Mouse (Mus musculus) hindbrain, embryonic 11.5 days (tissue): ENCODE results near the gene Gm43738. TPM values are rescaled to one million over a fixed set of nuclear protein-coding genes. Genes with fewer than 3 reads are reported as not detected.

Source experiments
- ATAC-seq: fragments of 200-750 bp; cut with Nextera tagmentation; 2 replicates; pipeline ENCODE4 v1.8.0; 2017; ENCODE audit warnings: mild to moderate bottlenecking, moderate TSS enrichment, moderate library complexity; ENCODE audit not compliant: low FRiP score
- DNase-seq: peaks from one replicate; pipeline ENCODE4 v3.0.0-alpha.2; 2015; ENCODE audit warnings: low spot score
- H3K27ac ChIP-seq: fragments of 300-500 bp; sonication (generic); 2 replicates; pipeline ENCODE4 v1.5.1; 2014; ENCODE audit warnings: mild to moderate bottlenecking, low read depth, low read length
- H3K27me3 ChIP-seq: fragments of 300-500 bp; sonication (generic); 2 replicates; pipeline ENCODE4 v1.6.1; 2014; ENCODE audit warnings: mild to moderate bottlenecking, low read length, moderate library complexity, mixed read lengths; ENCODE audit not compliant: control insufficient read depth, insufficient read depth
- H3K36me3 ChIP-seq: fragments of 300-500 bp; sonication (generic); 2 replicates; pipeline ENCODE4 v1.6.1; 2014; ENCODE audit warnings: mild to moderate bottlenecking, low read length, moderate library complexity, mixed read lengths; ENCODE audit not compliant: control insufficient read depth, insufficient read depth
- H3K4me1 ChIP-seq: fragments of 300-500 bp; sonication (generic); replicated peaks from 2 replicates; pipeline ENCODE4 v1.6.1; 2014; ENCODE audit warnings: low read length, mixed read lengths; ENCODE audit not compliant: control insufficient read depth, insufficient read depth
- H3K4me2 ChIP-seq: fragments of 300-500 bp; sonication (generic); replicated peaks from 2 replicates; pipeline ENCODE4 v1.6.1; 2014; ENCODE audit warnings: mild to moderate bottlenecking, low read depth, low read length
- H3K4me3 ChIP-seq: fragments of 300-500 bp; sonication (generic); 2 replicates; pipeline ENCODE4 v1.5.1; 2014; ENCODE audit warnings: low read depth, low read length
- H3K9ac ChIP-seq: fragments of 300-500 bp; sonication (generic); 2 replicates; pipeline ENCODE4 v1.6.1; 2014; ENCODE audit warnings: low read depth, low read length
- H3K9me3 ChIP-seq: fragments of 300-500 bp; sonication (generic); 2 replicates; pipeline ENCODE4 v1.6.1; 2016; ENCODE audit warnings: low read length; ENCODE audit not compliant: control insufficient read depth
- WGBS: fragments of 180-500 bp; shearing (Covaris S2); extraction: QIAGEN DNeasy Blood & Tissue Kit; methylation state at CpG from one replicate; pipeline ENCODE4 v1.1.7; 2014; 5-methylcytosine and 5-hydroxymethylcytosine counted together
- polyA plus RNA-seq: library from polyadenylated mRNA; unstranded; fragments of >200 nt; fragmentation: Nextera tagmentation; extraction: Ambion mirVana; gene quantifications from 2 replicates; pipeline ENCODE4 v1.2.1, GENCODE M21; 2014

Gm43738 gene
- polyA plus RNA-seq, 1 experiment from 2014 or later = 0.08 TPM

GRCm38 (mm10) chr3:89113058-89113457, 12.2 kb upstream of the Gm43738 start:
- WGBS = 87% methylated on average over 4 of the region's 4 CpGs
- no peak for DNase-seq
- H3K4me1 ChIP-seq = no peaks in the 10 kb centered on the region
- H3K27ac ChIP-seq = no peak overlapping the region
- H3K4me2 ChIP-seq = no peak overlapping the region
- H3K36me3 ChIP-seq = no peaks in the 10 kb centered on the region
- H3K4me3 ChIP-seq = no peak overlapping the region
- H3K9ac ChIP-seq = no peak overlapping the region
- H3K27me3 ChIP-seq = no peaks in the 10 kb centered on the region
- ATAC-seq = no peak
- H3K9me3 ChIP-seq = no peaks in the 10 kb centered on the region

- 77% methylated on average over 1 of the region's 1 CpGs for WGBS
- no peaks in the 10 kb centered on the region for H3K27me3 ChIP-seq
- H3K4me3 ChIP-seq = no peak overlapping the region
- H3K27ac ChIP-seq = no peak overlapping the region
- H3K9ac ChIP-seq = no peak overlapping the region
- no peaks in the 10 kb centered on the region for H3K36me3 ChIP-seq
- H3K4me1 ChIP-seq = no peaks in the 10 kb centered on the region
- H3K4me2 ChIP-seq = no peak overlapping the region
- H3K9me3 ChIP-seq = no peaks in the 10 kb centered on the region
- no peak for DNase-seq
- no peak for ATAC-seq
Measured at GRCm38 (mm10) chr3:89108146-89108545, 7.2 kb upstream of the Gm43738 start.

GRCm38 (mm10) chr3:89107545-89107944, 6.6 kb upstream of the Gm43738 start:
- Histone ChIP-seq H3K9ac (no peak overlapping the region), H3K4me2 (no peak overlapping the region), H3K4me3 (no peak overlapping the region), H3K9me3 (no peaks in the 10 kb centered on the region), H3K27ac (no peak overlapping the region), H3K4me1 (no peaks in the 10 kb centered on the region), H3K27me3 (no peaks in the 10 kb centered on the region), H3K36me3 (no peaks in the 10 kb centered on the region)
- 73% methylated on average over 3 of the region's 3 CpGs for WGBS
- DNase-seq = no peak
- no peak for ATAC-seq

GRCm38 (mm10) chr3:89106881-89107280, 6.0 kb upstream of the Gm43738 start:
- Histone ChIP-seq H3K36me3 (no peaks in the 10 kb centered on the region), H3K27me3 (no peaks in the 10 kb centered on the region), H3K9ac (no peak overlapping the region), H3K4me2 (no peak overlapping the region), H3K4me3 (no peak overlapping the region), H3K27ac (no peak overlapping the region), H3K4me1 (no peaks in the 10 kb centered on the region), H3K9me3 (no peaks in the 10 kb centered on the region)
- ATAC-seq (no peak), DNase-seq (no peak)

- no peak for ATAC-seq
- no peak overlapping the region for H3K9ac ChIP-seq
- no peak for DNase-seq
- peaks cover 5% of the 10 kb centered on the region; the same call in 1 of the 2 replicates for H3K4me1 ChIP-seq
- WGBS = 79% methylated on average over 4 of the region's 4 CpGs
- no peak overlapping the region for H3K4me3 ChIP-seq
- H3K9me3 ChIP-seq = no peaks in the 10 kb centered on the region
- H3K27ac ChIP-seq = no peak overlapping the region
- no peaks in the 10 kb centered on the region for H3K27me3 ChIP-seq
- peaks cover 3% of the 10 kb centered on the region; the same call in 1 of the 2 replicates for H3K36me3 ChIP-seq
- no peak overlapping the region for H3K4me2 ChIP-seq
Measured at GRCm38 (mm10) chr3:89103291-89103595, 2.3 kb upstream of the Gm43738 start.

- DNase-seq (no peak), ATAC-seq (no peak)
- Histone ChIP-seq H3K36me3 (peaks cover 3% of the 10 kb centered on the region; the same call in 1 of the 2 replicates), H3K9me3 (no peaks in the 10 kb centered on the region), H3K9ac (peak overlapping the region; percentile 47; the same call in 1 of the 2 replicates), H3K27me3 (no peaks in the 10 kb centered on the region), H3K4me2 (peak overlapping the region; percentile 55), H3K27ac (peak overlapping the region; percentile 69; the same call in 1 of the 2 replicates), H3K4me3 (peak overlapping the region; percentile 62; the same call in 1 of the 2 replicates), H3K4me1 (peaks cover 5% of the 10 kb centered on the region; the same call in 1 of the 2 replicates)
- 72% methylated on average over 12 of the region's 12 CpGs for WGBS
Measured at GRCm38 (mm10) chr3:89102495-89103290, 1.8 kb upstream of the Gm43738 start.

GRCm38 (mm10) chr3:89101812-89102494, 1.1 kb upstream of the Gm43738 start, which contains the start of gene Fdps:
Gene Fdps (minus strand): TSS chr3:89101959.
- WGBS = under 1% methylated on average over 26 of the region's 26 CpGs
- H3K4me2 ChIP-seq = peak within 1 kb of the TSS; percentile 59
- H3K36me3 ChIP-seq = peaks cover 3% of the 10 kb centered on the region; the same call in 1 of the 2 replicates
- H3K9me3 ChIP-seq = no peaks in the 10 kb centered on the region
- ATAC-seq = peak; percentile 99
- H3K9ac ChIP-seq = peak within 1 kb of the TSS; percentile 62
- peaks cover 5% of the 10 kb centered on the region; the same call in 1 of the 2 replicates for H3K4me1 ChIP-seq
- peak within 1 kb of the TSS; percentile 69 for H3K27ac ChIP-seq
- H3K4me3 ChIP-seq = peak within 1 kb of the TSS; percentile 62
- peak; percentile 97 for DNase-seq
- no peaks in the 10 kb centered on the region for H3K27me3 ChIP-seq

- WGBS = under 1% methylated on average over 19 of the region's 19 CpGs
- Histone ChIP-seq H3K36me3 (peaks cover 3% of the 10 kb centered on the region; the same call in 1 of the 2 replicates), H3K4me2 (peak overlapping the region; percentile 59), H3K4me3 (peak overlapping the region; percentile 62), H3K4me1 (peaks cover 5% of the 10 kb centered on the region; the same call in 1 of the 2 replicates), H3K27me3 (no peaks in the 10 kb centered on the region), H3K27ac (peak overlapping the region; percentile 49), H3K9me3 (no peaks in the 10 kb centered on the region), H3K9ac (peak overlapping the region; percentile 62)
- ATAC-seq (peak; percentile 51), DNase-seq (no peak)
Measured at GRCm38 (mm10) chr3:89101459-89101811, 536 bp upstream of the Gm43738 start.
